Mouse (Mus musculus) E14TG2a.4 (cell line): ENCODE data around the gene Dusp3.

Source experiments
- CTCF ChIP-seq: conservative IDR thresholded peaks from 2 replicates; pipeline ENCODE4 v1.5.1; 2014; ENCODE audit warnings: low read length
- NANOG ChIP-seq: IDR thresholded peaks from 2 replicates; pipeline ENCODE4 v1.6.1; 2014; ENCODE audit warnings: borderline replicate concordance, low read length, mixed read lengths

- no peak for TF ChIP-seq CTCF
- TF ChIP-seq NANOG, result no peak
These were observed 19.5 kb upstream of the Dusp3 start for GRCm38 (mm10) chr11:102006271-102006670.
